Mouse (Mus musculus): ENCODE measurements around the gene Rnf181. TPM values are rescaled to one million over a fixed set of nuclear protein-coding genes. Genes with fewer than 3 reads are reported as not detected.

The Rnf181 gene
- polyA plus RNA-seq, 1 experiment, result 62.4 TPM

GRCm38 (mm10) chr6:72390795-72391521 lies 24.2 kb upstream of the Rnf181 start:
- Histone ChIP-seq H3K36me3 (ENCODE audit: control insufficient read depth, insufficient read depth, low read length) (peaks cover 6% of the 10 kb centered on the region; the same call in 1 of the 2 replicates), H3K27me3 (ENCODE audit: control insufficient read depth, insufficient read depth, low read length) (no peaks in the 10 kb centered on the region), H3K27ac (ENCODE audit: insufficient read depth, low read length) (peak overlapping the region; percentile 99), H3K4me1 (ENCODE audit: control insufficient read depth, insufficient read depth, insufficient read length) (peaks cover 16% of the 10 kb centered on the region; the same call in 1 of the 2 replicates), H3K4me3 (ENCODE audit: extremely low read depth, insufficient read depth, insufficient read length) (no peak overlapping the region)
- TF ChIP-seq POLR2A (IDR thresholded peaks at IDR 0.05; ENCODE audit: low read depth, low read length), result no peak
- TF ChIP-seq CTCF (IDR thresholded peaks at IDR 0.05; ENCODE audit: extremely low read depth, insufficient read depth, insufficient read length, insufficient replicate concordance), result no peak
- DNase-seq (ENCODE audit: low read depth in 1 of 2, low spot score in 2 of 2), result peak in 1 of 2 experiments; percentile 24
- WGBS, result 36% methylated on average over 12 of the region's 12 CpGs

- TF ChIP-seq CTCF (IDR thresholded peaks at IDR 0.05; ENCODE audit: extremely low read depth, insufficient read depth, insufficient read length, insufficient replicate concordance) (peak; percentile 4; the same call in 1 of the 2 replicates), POLR2A (IDR thresholded peaks at IDR 0.05; ENCODE audit: low read depth, low read length) (peak; percentile 65)
These were observed 23.4 kb upstream of the Rnf181 start, which contains the start of gene Vamp8 for GRCm38 (mm10) chr6:72389941-72390771. TSS of gene Vamp8 (minus strand) at chr6:72390703.

GRCm38 (mm10) chr6:72389471-72389940 lies 22.8 kb upstream of the Rnf181 start:
- DNase-seq (ENCODE audit: low read depth in 1 of 2, low spot score in 2 of 2), result peak; percentile 49 to 62
- TF ChIP-seq CTCF (IDR thresholded peaks at IDR 0.05; ENCODE audit: extremely low read depth, insufficient read depth, insufficient read length, insufficient replicate concordance) (no peak), POLR2A (IDR thresholded peaks at IDR 0.05; ENCODE audit: low read depth, low read length) (no peak)
- Histone ChIP-seq H3K27me3 (ENCODE audit: control insufficient read depth, insufficient read depth, low read length) (no peaks in the 10 kb centered on the region), H3K36me3 (ENCODE audit: control insufficient read depth, insufficient read depth, low read length) (peaks cover 11% of the 10 kb centered on the region), H3K4me3 (ENCODE audit: extremely low read depth, insufficient read depth, insufficient read length) (peak overlapping the region; percentile 91), H3K4me1 (ENCODE audit: control insufficient read depth, insufficient read depth, insufficient read length) (peaks cover 16% of the 10 kb centered on the region; the same call in 1 of the 2 replicates), H3K27ac (ENCODE audit: insufficient read depth, low read length) (peak overlapping the region; percentile 99)
- WGBS, result under 1% methylated on average over 13 of the region's 13 CpGs

More at GRCm38 (mm10) chr6:72389941-72390771, 23.4 kb upstream of the Rnf181 start, which contains the start of gene Vamp8:
- H3K27ac ChIP-seq (ENCODE audit: insufficient read depth, low read length), result peak within 1 kb of the TSS; percentile 99
- H3K27me3 ChIP-seq (ENCODE audit: control insufficient read depth, insufficient read depth, low read length), result no peaks in the 10 kb centered on the region
- H3K4me1 ChIP-seq (ENCODE audit: control insufficient read depth, insufficient read depth, insufficient read length), result peaks cover 16% of the 10 kb centered on the region; the same call in 1 of the 2 replicates
- 1% methylated on average over 31 of the region's 33 CpGs for WGBS
- peak within 1 kb of the TSS; percentile 91 for H3K4me3 ChIP-seq (ENCODE audit: extremely low read depth, insufficient read depth, insufficient read length)
- peak; percentile 38 to 64 for DNase-seq (ENCODE audit: low read depth in 1 of 2, low spot score in 2 of 2)
- H3K36me3 ChIP-seq (ENCODE audit: control insufficient read depth, insufficient read depth, low read length), result peaks cover 8% of the 10 kb centered on the region

GRCm38 (mm10) chr6:72388791-72389329 lies 22.1 kb upstream of the Rnf181 start:
- H3K27me3 ChIP-seq (ENCODE audit: control insufficient read depth, insufficient read depth, low read length), result no peaks in the 10 kb centered on the region
- H3K4me3 ChIP-seq (ENCODE audit: extremely low read depth, insufficient read depth, insufficient read length), result peak overlapping the region; percentile 91; the same call in 1 of the 2 replicates
- H3K27ac ChIP-seq (ENCODE audit: insufficient read depth, low read length), result peak overlapping the region; percentile 99; the same call in 1 of the 2 replicates
- TF ChIP-seq POLR2A (IDR thresholded peaks at IDR 0.05; ENCODE audit: low read depth, low read length), result no peak
- TF ChIP-seq CTCF (IDR thresholded peaks at IDR 0.05; ENCODE audit: extremely low read depth, insufficient read depth, insufficient read length, insufficient replicate concordance), result no peak
- WGBS, result 68% methylated on average over 6 of the region's 6 CpGs
- peaks cover 16% of the 10 kb centered on the region; the same call in 1 of the 2 replicates for H3K4me1 ChIP-seq (ENCODE audit: control insufficient read depth, insufficient read depth, insufficient read length)
- no peak for DNase-seq (ENCODE audit: low read depth in 1 of 2, low spot score in 2 of 2)
- H3K36me3 ChIP-seq (ENCODE audit: control insufficient read depth, insufficient read depth, low read length), result peaks cover 11% of the 10 kb centered on the region

GRCm38 (mm10) chr6:72388266-72388665 lies 21.5 kb upstream of the Rnf181 start:
- Histone ChIP-seq H3K4me3 (ENCODE audit: extremely low read depth, insufficient read depth, insufficient read length) (no peak overlapping the region), H3K4me1 (ENCODE audit: control insufficient read depth, insufficient read depth, insufficient read length) (peaks cover 16% of the 10 kb centered on the region; the same call in 1 of the 2 replicates), H3K36me3 (ENCODE audit: control insufficient read depth, insufficient read depth, low read length) (peaks cover 11% of the 10 kb centered on the region), H3K27me3 (ENCODE audit: control insufficient read depth, insufficient read depth, low read length) (no peaks in the 10 kb centered on the region), H3K27ac (ENCODE audit: insufficient read depth, low read length) (0 out of 2 replicates have a peak overlapping the region, but pooled peaks have one; percentile 48)
- no peak for DNase-seq (ENCODE audit: low read depth in 1 of 2, low spot score in 2 of 2)
- TF ChIP-seq POLR2A (IDR thresholded peaks at IDR 0.05; ENCODE audit: low read depth, low read length) (no peak), CTCF (IDR thresholded peaks at IDR 0.05; ENCODE audit: extremely low read depth, insufficient read depth, insufficient read length, insufficient replicate concordance) (no peak)
- 80% methylated on average over 10 of the region's 10 CpGs for WGBS

GRCm38 (mm10) chr6:72387816-72388215 lies 21.1 kb upstream of the Rnf181 start:
- H3K27me3 ChIP-seq (ENCODE audit: control insufficient read depth, insufficient read depth, low read length), result no peaks in the 10 kb centered on the region
- peaks cover 16% of the 10 kb centered on the region; the same call in 1 of the 2 replicates for H3K4me1 ChIP-seq (ENCODE audit: control insufficient read depth, insufficient read depth, insufficient read length)
- TF ChIP-seq POLR2A (IDR thresholded peaks at IDR 0.05; ENCODE audit: low read depth, low read length), result no peak
- TF ChIP-seq CTCF (IDR thresholded peaks at IDR 0.05; ENCODE audit: extremely low read depth, insufficient read depth, insufficient read length, insufficient replicate concordance), result no peak
- no peak for DNase-seq (ENCODE audit: low read depth in 1 of 2, low spot score in 2 of 2)
- peaks cover 11% of the 10 kb centered on the region for H3K36me3 ChIP-seq (ENCODE audit: control insufficient read depth, insufficient read depth, low read length)
- 89% methylated on average over 3 of the region's 3 CpGs for WGBS
- no peak overlapping the region for H3K4me3 ChIP-seq (ENCODE audit: extremely low read depth, insufficient read depth, insufficient read length)
- H3K27ac ChIP-seq (ENCODE audit: insufficient read depth, low read length), result 0 out of 2 replicates have a peak overlapping the region, but pooled peaks have one; percentile 48

All from spleen, adult 2 months (tissue).